Mouse (Mus musculus): ENCODE measurements around the gene Lyzl6. TPM values are rescaled to one million over a fixed set of nuclear protein-coding genes. Genes with fewer than 3 reads are reported as not detected.

Lyzl6 gene
- polyA plus RNA-seq, 1 experiment: not detected

DNA sequence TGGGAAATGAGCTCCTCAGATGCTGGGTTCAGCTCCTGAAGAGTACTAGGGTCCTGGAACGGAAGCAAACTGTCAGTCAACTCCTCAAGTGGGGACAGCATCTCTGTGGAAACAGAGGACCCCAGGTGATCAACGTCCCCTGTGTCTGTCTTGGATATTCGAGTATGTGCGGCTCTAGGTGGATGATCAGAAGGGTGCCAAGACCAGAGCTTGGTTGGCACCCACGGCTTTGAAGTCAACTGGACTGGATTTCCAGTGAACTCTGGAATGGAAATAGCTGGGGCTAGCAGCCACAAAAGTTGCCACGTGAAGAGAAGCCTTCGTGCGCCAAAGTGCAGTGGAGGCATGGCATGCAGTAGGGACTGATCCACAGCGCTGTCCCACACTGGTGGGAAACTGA is 17.6 kb downstream of the Lyzl6 start, which contains the start of gene Gm884:
Gm884 (minus strand) TSS at position 101 of the 400 bp plus-strand sequence.
- Histone ChIP-seq H3K27ac (ENCODE audit: insufficient read depth, low read depth, low read length) (no peak within 1 kb of the TSS), H3K4me3 (ENCODE audit: low read depth, low read length) (no peak within 1 kb of the TSS), H3K4me1 (ENCODE audit: control insufficient read depth, insufficient read depth, insufficient read length, low read length) (peaks cover 3% of the 10 kb centered on the region), H3K36me3 (ENCODE audit: control insufficient read depth, insufficient read depth, low read length) (no peaks in the 10 kb centered on the region), H3K27me3 (ENCODE audit: control insufficient read depth, insufficient read depth, low read length) (peaks cover 2% of the 10 kb centered on the region; the same call in 1 of the 2 replicates)
- TF ChIP-seq POLR2A (IDR thresholded peaks at IDR 0.05; ENCODE audit: low read depth, low read length) (no peak), CTCF (IDR thresholded peaks at IDR 0.05; ENCODE audit: extremely low read depth, insufficient read length, insufficient replicate concordance, low read depth, low read length) (no peak)
- 55% methylated on average over 9 of the region's 9 CpGs for WGBS

GRCm38 (mm10) chr11:103610772-103611171 is 27.9 kb downstream of the Lyzl6 start:
- H3K4me1 ChIP-seq (ENCODE audit: control insufficient read depth, insufficient read depth, insufficient read length, low read length): no peaks in the 10 kb centered on the region
- H3K27me3 ChIP-seq (ENCODE audit: control insufficient read depth, insufficient read depth, low read length): peaks cover 3% of the 10 kb centered on the region; the same call in 1 of the 2 replicates
- no peaks in the 10 kb centered on the region for H3K36me3 ChIP-seq (ENCODE audit: control insufficient read depth, insufficient read depth, low read length)
- H3K27ac ChIP-seq (ENCODE audit: insufficient read depth, low read depth, low read length): no peak overlapping the region
- no peak overlapping the region for H3K4me3 ChIP-seq (ENCODE audit: low read depth, low read length)
- WGBS: 95% methylated on average over 2 of the region's 2 CpGs
- no peak for TF ChIP-seq POLR2A (IDR thresholded peaks at IDR 0.05; ENCODE audit: low read depth, low read length)
- no peak for TF ChIP-seq CTCF (IDR thresholded peaks at IDR 0.05; ENCODE audit: extremely low read depth, insufficient read length, insufficient replicate concordance, low read depth, low read length)

DNA sequence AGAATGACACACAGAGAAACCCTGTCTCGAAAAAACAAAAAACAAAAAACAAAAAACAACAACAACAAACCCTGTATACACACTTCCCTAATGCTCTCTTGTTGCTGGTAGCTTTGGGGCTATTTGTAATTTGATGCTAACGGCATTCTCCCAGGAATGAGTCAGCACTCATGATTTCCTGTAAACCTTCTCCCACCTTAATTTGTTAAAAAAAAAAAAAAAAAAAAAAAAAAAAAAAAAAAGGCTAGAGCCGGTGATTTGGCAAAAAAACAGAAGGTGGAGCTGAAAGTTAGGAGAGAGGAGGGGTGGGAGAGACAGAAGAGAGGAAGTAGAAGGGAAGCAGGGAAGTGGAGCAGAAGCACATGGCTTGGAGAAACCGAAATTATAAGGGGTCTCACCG is 32.1 kb downstream of the Lyzl6 start:
- Histone ChIP-seq H3K36me3 (ENCODE audit: control insufficient read depth, insufficient read depth, low read length) (no peaks in the 10 kb centered on the region), H3K4me3 (ENCODE audit: low read depth, low read length) (no peak overlapping the region), H3K27me3 (ENCODE audit: control insufficient read depth, insufficient read depth, low read length) (peaks cover 5% of the 10 kb centered on the region; the same call in 1 of the 2 replicates), H3K27ac (ENCODE audit: insufficient read depth, low read depth, low read length) (no peak overlapping the region), H3K4me1 (ENCODE audit: control insufficient read depth, insufficient read depth, insufficient read length, low read length) (no peaks in the 10 kb centered on the region)
- TF ChIP-seq POLR2A (IDR thresholded peaks at IDR 0.05; ENCODE audit: low read depth, low read length): no peak
- 48% methylated on average over 5 of the region's 5 CpGs for WGBS

Other genes starting within 250 kb of the Lyzl6 start
- 10.4 and 16.6 TPM in 2 replicates for gene Plekhm1, start 226.2 kb downstream of the Lyzl6 start, polyA plus RNA-seq (2012; rRNA removed)
- gene Lrrc37a, start 134.3 kb downstream of the Lyzl6 start, polyA plus RNA-seq (2012; rRNA removed): not detected in 2 replicates
- gene Gm884, start 17.8 kb downstream of the Lyzl6 start, polyA plus RNA-seq (2012; rRNA removed): not detected in 2 replicates
- 1.3 and 2.9 TPM in 2 replicates for gene Rprml, start 10.7 kb upstream of the Lyzl6 start, polyA plus RNA-seq (2012; rRNA removed)
- gene Gosr2, start 59.0 kb upstream of the Lyzl6 start, polyA plus RNA-seq (2012; rRNA removed): 40.3 and 63.8 TPM in 2 replicates
- 0.04 and 0.10 TPM in 2 replicates for gene Wnt9b, start 110.9 kb upstream of the Lyzl6 start, polyA plus RNA-seq (2012; rRNA removed)
- gene Wnt3, start 135.3 kb upstream of the Lyzl6 start, polyA plus RNA-seq (2012; rRNA removed): 1.1 and 4.8 TPM in 2 replicates